Mouse (Mus musculus) heart, postnatal 0 days (tissue): Measurements from ENCODE around the gene Lrp1.

Source experiments
- CTCF ChIP-seq: IDR thresholded peaks from 2 replicates; pipeline ENCODE4 v1.5.1; 2016; ENCODE audit warnings: antibody characterized with exemption, control low read depth, low read depth
- EP300 ChIP-seq: IDR thresholded peaks from 2 replicates; pipeline ENCODE4 v1.6.1; 2016; ENCODE audit warnings: antibody characterized with exemption, low read depth

- no peak for TF ChIP-seq EP300
- 0 out of 2 replicates have a peak, but pooled peaks have one; percentile 5 for TF ChIP-seq CTCF
These were observed 49.2 kb upstream of the Lrp1 start for GRCm38 (mm10) chr10:127670185-127670584.
